Mouse (Mus musculus): ENCODE data around the gene Pbx3. TPM values are rescaled to one million over a fixed set of nuclear protein-coding genes. Genes with fewer than 3 reads are reported as not detected.
A peak's percentile ranks its signal among the peaks of the same experiment; 100 is the strongest.

The Pbx3 gene
- polyA plus RNA-seq, 1 experiment from 2014 or later = 10.8 TPM

DNA sequence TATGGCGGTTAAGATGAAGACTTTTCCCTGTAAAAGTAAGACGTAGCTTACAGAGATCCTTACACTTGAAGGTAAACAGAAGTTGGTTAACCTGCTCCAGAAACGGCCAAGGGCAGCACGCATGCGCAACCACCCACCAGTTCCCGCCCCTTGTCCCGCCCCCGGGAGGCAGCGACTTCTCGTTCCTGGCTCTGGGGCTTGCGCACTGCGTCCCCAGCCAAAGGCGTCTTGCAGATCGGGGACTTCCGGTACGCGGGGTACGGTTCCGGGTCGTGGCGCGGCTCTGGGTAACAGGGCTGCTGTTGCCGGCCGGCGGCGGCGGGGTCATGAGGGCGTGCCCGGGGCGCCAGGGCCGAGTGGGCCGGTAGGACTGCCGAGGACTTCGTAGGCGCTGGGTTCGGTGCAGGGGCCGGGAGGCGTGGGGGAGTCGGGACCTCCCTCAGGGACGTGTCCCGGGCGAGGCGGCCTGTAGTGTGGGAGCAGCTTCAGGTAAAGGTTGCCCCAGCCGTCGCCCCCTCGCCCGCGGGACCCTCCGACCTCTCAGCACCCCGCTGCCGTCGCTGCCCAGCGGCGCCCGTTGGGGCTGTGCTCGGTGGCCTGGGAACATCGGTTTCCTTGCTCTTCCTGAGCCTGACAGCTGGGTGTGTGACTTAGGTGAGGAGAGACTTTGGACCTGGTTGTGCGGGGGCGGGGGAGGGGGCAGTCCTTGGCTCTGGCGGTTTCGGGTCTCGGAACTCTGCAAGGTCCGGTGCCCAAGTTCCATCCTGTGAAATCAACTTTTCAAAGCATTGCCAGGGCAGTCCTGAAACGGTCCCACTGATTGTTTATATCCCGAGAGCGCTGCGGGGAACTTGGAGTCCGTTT, 33.9 kb upstream of the Pbx3 start, which contains the start of gene Mapkap1:
Mapkap1 (plus strand) TSS at position 171 of the 864 bp plus-strand sequence.
- Histone ChIP-seq H3K4me2 (replicated peaks; ENCODE audit: low read depth) (peak within 1 kb of the TSS; percentile 72), H3K27ac (ENCODE audit: low read depth, low read length) (peak within 1 kb of the TSS; percentile 96), H3K36me3 (ENCODE audit: control insufficient read depth, insufficient read depth) (no peaks in the 10 kb centered on the region), H3K9me3 (ENCODE audit: control insufficient read depth) (no peaks in the 10 kb centered on the region), H3K4me1 (replicated peaks; ENCODE audit: control insufficient read depth, insufficient read depth, low read length) (no peaks in the 10 kb centered on the region), H3K4me3 (ENCODE audit: low read depth, low read length) (peak within 1 kb of the TSS; percentile 87), H3K9ac (ENCODE audit: low read depth, low read length) (peak within 1 kb of the TSS; percentile 82), H3K27me3 (replicated peaks; ENCODE audit: control insufficient read depth, insufficient read depth, low read length) (no peaks in the 10 kb centered on the region)
- under 1% methylated on average over 60 of the region's 68 CpGs for whole genome bisulfite sequencing
- no peak for TF ChIP-seq CTCF (IDR thresholded peaks at IDR 0.05; ENCODE audit: low read depth)
- peak; percentile 99 for ATAC-seq

- Histone ChIP-seq H3K4me3 (ENCODE audit: low read depth, low read length) (no peak overlapping the region), H3K4me1 (replicated peaks; ENCODE audit: control insufficient read depth, insufficient read depth, low read length) (no peaks in the 10 kb centered on the region), H3K27me3 (replicated peaks; ENCODE audit: control insufficient read depth, insufficient read depth, low read length) (no peaks in the 10 kb centered on the region), H3K4me2 (replicated peaks; ENCODE audit: low read depth) (no peak overlapping the region), H3K36me3 (ENCODE audit: control insufficient read depth, insufficient read depth) (no peaks in the 10 kb centered on the region), H3K9ac (ENCODE audit: low read depth, low read length) (no peak overlapping the region), H3K9me3 (ENCODE audit: control insufficient read depth) (no peaks in the 10 kb centered on the region), H3K27ac (ENCODE audit: low read depth, low read length) (no peak overlapping the region)
- WGBS = 64% methylated on average over 4 of the region's 4 CpGs
- ATAC-seq = no peak
- TF ChIP-seq CTCF (IDR thresholded peaks at IDR 0.05; ENCODE audit: low read depth) = no peak
Measured at GRCm38 (mm10) chr2:34399535-34399934, 26.6 kb upstream of the Pbx3 start.

GRCm38 (mm10) chr2:34378930-34379329, 6.0 kb upstream of the Pbx3 start:
- ATAC-seq = no peak
- Histone ChIP-seq H3K4me2 (replicated peaks; ENCODE audit: low read depth) (no peak overlapping the region), H3K27me3 (replicated peaks; ENCODE audit: control insufficient read depth, insufficient read depth, low read length) (no peaks in the 10 kb centered on the region), H3K36me3 (ENCODE audit: control insufficient read depth, insufficient read depth) (no peaks in the 10 kb centered on the region), H3K27ac (ENCODE audit: low read depth, low read length) (no peak overlapping the region), H3K9me3 (ENCODE audit: control insufficient read depth) (no peaks in the 10 kb centered on the region), H3K9ac (ENCODE audit: low read depth, low read length) (no peak overlapping the region), H3K4me3 (ENCODE audit: low read depth, low read length) (no peak overlapping the region), H3K4me1 (replicated peaks; ENCODE audit: control insufficient read depth, insufficient read depth, low read length) (no peaks in the 10 kb centered on the region)
- no peak for TF ChIP-seq CTCF (IDR thresholded peaks at IDR 0.05; ENCODE audit: low read depth)
- WGBS = 91% methylated on average over 2 of the region's 2 CpGs

- TF ChIP-seq CTCF (IDR thresholded peaks at IDR 0.05; ENCODE audit: low read depth) = no peak
- Histone ChIP-seq H3K27me3 (replicated peaks; ENCODE audit: control insufficient read depth, insufficient read depth, low read length) (no peaks in the 10 kb centered on the region), H3K4me1 (replicated peaks; ENCODE audit: control insufficient read depth, insufficient read depth, low read length) (no peaks in the 10 kb centered on the region), H3K4me2 (replicated peaks; ENCODE audit: low read depth) (no peak overlapping the region), H3K4me3 (ENCODE audit: low read depth, low read length) (no peak overlapping the region), H3K27ac (ENCODE audit: low read depth, low read length) (no peak overlapping the region), H3K9me3 (ENCODE audit: control insufficient read depth) (no peaks in the 10 kb centered on the region), H3K36me3 (ENCODE audit: control insufficient read depth, insufficient read depth) (no peaks in the 10 kb centered on the region), H3K9ac (ENCODE audit: low read depth, low read length) (no peak overlapping the region)
- WGBS = 60% methylated on average over 2 of the region's 2 CpGs
- no peak for ATAC-seq
Measured at GRCm38 (mm10) chr2:34374349-34374748, 1.4 kb upstream of the Pbx3 start.

GRCm38 (mm10) chr2:34373886-34374285, 944 bp upstream of the Pbx3 start:
- 54% methylated on average over 3 of the region's 3 CpGs for WGBS

GRCm38 (mm10) chr2:34371441-34372304, 1.3 kb downstream of the Pbx3 start:
- Histone ChIP-seq H3K27me3 (replicated peaks; ENCODE audit: control insufficient read depth, insufficient read depth, low read length) (no peaks in the 10 kb centered on the region), H3K36me3 (ENCODE audit: control insufficient read depth, insufficient read depth) (no peaks in the 10 kb centered on the region), H3K4me3 (ENCODE audit: low read depth, low read length) (peak overlapping the region; percentile 87), H3K9me3 (ENCODE audit: control insufficient read depth) (no peaks in the 10 kb centered on the region), H3K9ac (ENCODE audit: low read depth, low read length) (peak overlapping the region; percentile 84), H3K4me1 (replicated peaks; ENCODE audit: control insufficient read depth, insufficient read depth, low read length) (no peaks in the 10 kb centered on the region), H3K4me2 (replicated peaks; ENCODE audit: low read depth) (peak overlapping the region; percentile 95), H3K27ac (ENCODE audit: low read depth, low read length) (peak overlapping the region; percentile 95)
- WGBS = under 1% methylated on average over 69 of the region's 118 CpGs
- ATAC-seq = peak; percentile 22; the same call in 1 of the 2 replicates
- no peak for TF ChIP-seq CTCF (IDR thresholded peaks at IDR 0.05; ENCODE audit: low read depth)

More at GRCm38 (mm10) chr2:34373886-34374285, 944 bp upstream of the Pbx3 start:
- no peak overlapping the region for H3K4me2 ChIP-seq (replicated peaks; ENCODE audit: low read depth)
- H3K27ac ChIP-seq (ENCODE audit: low read depth, low read length) = no peak overlapping the region
- H3K9me3 ChIP-seq (ENCODE audit: control insufficient read depth) = no peaks in the 10 kb centered on the region
- no peak for ATAC-seq
- H3K9ac ChIP-seq (ENCODE audit: low read depth, low read length) = no peak overlapping the region
- no peaks in the 10 kb centered on the region for H3K27me3 ChIP-seq (replicated peaks; ENCODE audit: control insufficient read depth, insufficient read depth, low read length)
- no peak overlapping the region for H3K4me3 ChIP-seq (ENCODE audit: low read depth, low read length)
- no peaks in the 10 kb centered on the region for H3K36me3 ChIP-seq (ENCODE audit: control insufficient read depth, insufficient read depth)
- H3K4me1 ChIP-seq (replicated peaks; ENCODE audit: control insufficient read depth, insufficient read depth, low read length) = no peaks in the 10 kb centered on the region
- TF ChIP-seq CTCF (IDR thresholded peaks at IDR 0.05; ENCODE audit: low read depth) = no peak

All from intestine, postnatal 0 days (tissue).